Mouse (Mus musculus): Measurements from ENCODE around the gene Habp2. TPM values are rescaled to one million over a fixed set of nuclear protein-coding genes. Genes with fewer than 3 reads are reported as not detected.
A peak's percentile ranks its signal among the peaks of the same experiment; 100 is the strongest.
"Not testable (repeated sequence)": the region's sequence is repeated elsewhere in the genome, so short reads cannot be mapped to it uniquely, and the experiment has no call there.

Gene Habp2
- polyA plus RNA-seq, 1 experiment from 2014 or later = 2.4 TPM

- peaks cover 48% of the 10 kb centered on the region for H3K36me3 ChIP-seq
- H3K4me2 ChIP-seq = no peak overlapping the region
- no peak overlapping the region for H3K4me3 ChIP-seq
- H3K9me3 ChIP-seq (replicated peaks) = no peaks in the 10 kb centered on the region
- no peak overlapping the region; the same call in 1 of the 2 replicates for H3K27ac ChIP-seq
- H3K4me1 ChIP-seq (replicated peaks) = 0 out of 2 replicates have a peak, but pooled peaks cover under 1% of the 10 kb centered on the region
- H3K27me3 ChIP-seq = no peaks in the 10 kb centered on the region
- no peak overlapping the region for H3K9ac ChIP-seq
- WGBS = 58% methylated on average over 12 of the region's 12 CpGs
- no peak for ATAC-seq (replicated peaks; ENCODE audit: insufficient number of reproducible peaks, insufficient read depth, low FRiP score, low read depth)
Observed at GRCm38 (mm10) chr19:56336826-56337225, 49.9 kb downstream of the Habp2 start.

- ATAC-seq (replicated peaks; ENCODE audit: insufficient number of reproducible peaks, insufficient read depth, low FRiP score, low read depth) = 0 out of 2 replicates have a peak, but pooled peaks have one; percentile 10
- no peak overlapping the region for H3K9ac ChIP-seq
- H3K27ac ChIP-seq = no peak overlapping the region
- WGBS = 61% methylated on average over 8 of the region's 8 CpGs
- no peaks in the 10 kb centered on the region for H3K27me3 ChIP-seq
- H3K4me2 ChIP-seq = no peak overlapping the region
- peaks cover 40% of the 10 kb centered on the region for H3K36me3 ChIP-seq
- no peaks in the 10 kb centered on the region for H3K4me1 ChIP-seq (replicated peaks)
- H3K4me3 ChIP-seq = no peak overlapping the region
- no peaks in the 10 kb centered on the region for H3K9me3 ChIP-seq (replicated peaks)
Observed at GRCm38 (mm10) chr19:56342006-56342405, 55.1 kb downstream of the Habp2 start.

- no peak for ATAC-seq (replicated peaks; ENCODE audit: insufficient number of reproducible peaks, insufficient read depth, low FRiP score, low read depth)
- H3K4me1 ChIP-seq (replicated peaks) = no peaks in the 10 kb centered on the region
- H3K4me3 ChIP-seq = no peak overlapping the region
- H3K9me3 ChIP-seq (replicated peaks) = no peaks in the 10 kb centered on the region
- no peaks in the 10 kb centered on the region for H3K27me3 ChIP-seq
- H3K9ac ChIP-seq = no peak overlapping the region
- H3K36me3 ChIP-seq = peaks cover 34% of the 10 kb centered on the region
- no peak overlapping the region for H3K27ac ChIP-seq
- H3K4me2 ChIP-seq = no peak overlapping the region
- 71% methylated on average over 26 of the region's 26 CpGs for WGBS
Observed at GRCm38 (mm10) chr19:56343869-56344563, 57.1 kb downstream of the Habp2 start.

DNA sequence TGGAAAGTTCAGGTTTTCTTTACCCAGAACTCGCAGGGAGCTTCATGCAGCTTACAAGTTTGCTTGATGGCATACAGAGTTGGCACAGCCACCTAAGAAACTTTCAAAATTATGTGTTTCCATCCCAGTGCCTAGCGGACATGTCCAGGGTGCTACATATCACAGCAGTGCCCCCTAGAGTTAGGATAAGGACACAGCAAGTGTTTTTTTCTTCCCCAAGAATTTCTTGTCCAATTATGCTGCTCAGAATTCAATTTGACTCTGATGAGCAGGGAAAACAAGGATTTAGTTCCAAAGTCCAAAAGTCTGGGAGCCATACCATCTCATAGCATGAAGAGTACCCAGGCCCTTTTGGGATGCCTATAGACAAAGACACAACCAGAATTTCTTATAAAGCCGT lies 59.1 kb downstream of the Habp2 start:
- no peak overlapping the region for H3K27ac ChIP-seq
- H3K9ac ChIP-seq = no peak overlapping the region
- H3K4me2 ChIP-seq = no peak overlapping the region
- H3K4me3 ChIP-seq = no peak overlapping the region
- peaks cover 18% of the 10 kb centered on the region; the same call in 1 of the 2 replicates for H3K36me3 ChIP-seq
- WGBS = 82% methylated on average over 3 of the region's 3 CpGs
- H3K4me1 ChIP-seq (replicated peaks) = no peaks in the 10 kb centered on the region
- no peak for ATAC-seq (replicated peaks; ENCODE audit: insufficient number of reproducible peaks, insufficient read depth, low FRiP score, low read depth)
- no peaks in the 10 kb centered on the region for H3K27me3 ChIP-seq
- no peaks in the 10 kb centered on the region for H3K9me3 ChIP-seq (replicated peaks)

GRCm38 (mm10) chr19:56346750-56347149 lies 59.8 kb downstream of the Habp2 start:
- H3K4me1 ChIP-seq (replicated peaks) = no peaks in the 10 kb centered on the region
- 44% methylated on average over 13 of the region's 13 CpGs for WGBS
- no peak overlapping the region for H3K9ac ChIP-seq
- peaks cover 19% of the 10 kb centered on the region; the same call in 1 of the 2 replicates for H3K36me3 ChIP-seq
- H3K9me3 ChIP-seq (replicated peaks) = no peaks in the 10 kb centered on the region
- ATAC-seq (replicated peaks; ENCODE audit: insufficient number of reproducible peaks, insufficient read depth, low FRiP score, low read depth) = no peak
- H3K4me2 ChIP-seq = no peak overlapping the region
- no peaks in the 10 kb centered on the region for H3K27me3 ChIP-seq
- H3K4me3 ChIP-seq = no peak overlapping the region
- no peak overlapping the region for H3K27ac ChIP-seq

DNA sequence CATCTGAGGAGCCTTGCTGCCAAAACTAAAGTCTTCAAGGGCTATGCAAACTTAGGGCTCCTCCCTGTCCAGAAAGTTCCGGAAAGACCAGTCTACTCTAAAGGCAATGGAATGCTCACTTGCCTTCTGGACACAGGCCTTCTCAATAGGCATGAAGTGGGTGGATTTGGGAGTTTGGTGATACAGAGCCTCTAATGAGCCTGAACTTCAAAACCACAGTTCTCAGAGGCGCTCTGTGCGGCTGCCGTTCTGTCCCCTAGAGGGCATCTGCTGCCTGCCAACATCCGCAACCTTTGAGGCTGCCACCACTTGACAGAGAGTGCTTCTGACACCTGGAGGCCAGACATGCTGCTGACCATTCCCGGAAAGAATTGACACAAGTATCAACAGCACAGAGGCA lies 62.4 kb downstream of the Habp2 start:
- ATAC-seq (replicated peaks; ENCODE audit: insufficient number of reproducible peaks, insufficient read depth, low FRiP score, low read depth) = no peak
- 27% methylated on average over 6 of the region's 6 CpGs for WGBS
- Histone ChIP-seq H3K27ac (no peak overlapping the region), H3K36me3 (peaks cover 23% of the 10 kb centered on the region), H3K4me2 (no peak overlapping the region), H3K4me1 (replicated peaks) (no peaks in the 10 kb centered on the region), H3K9me3 (replicated peaks) (no peaks in the 10 kb centered on the region), H3K27me3 (no peaks in the 10 kb centered on the region), H3K4me3 (no peak overlapping the region), H3K9ac (no peak overlapping the region)

DNA sequence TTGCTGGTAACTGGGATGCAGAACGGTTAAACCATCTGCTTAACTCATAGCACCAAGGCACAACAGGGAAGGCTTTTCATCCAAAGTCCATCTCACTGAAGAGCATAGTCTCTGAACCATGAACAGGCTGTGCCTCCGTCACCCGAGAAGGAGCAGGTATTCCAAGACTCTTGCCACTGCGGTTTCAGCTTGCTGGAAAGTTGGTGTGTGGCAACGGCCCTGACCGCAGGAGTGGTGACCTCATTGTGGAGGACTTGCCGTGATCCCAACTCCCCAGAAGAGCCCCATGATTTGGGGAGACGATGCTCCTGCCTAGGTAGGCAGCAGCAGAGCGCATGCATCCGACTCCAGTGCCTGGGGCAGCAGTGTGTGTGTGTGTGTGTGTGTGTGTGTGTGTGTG lies 66.8 kb downstream of the Habp2 start:
- Histone ChIP-seq H3K27me3 (no peaks in the 10 kb centered on the region), H3K4me2 (no peak overlapping the region), H3K9me3 (replicated peaks) (no peaks in the 10 kb centered on the region), H3K4me1 (replicated peaks) (peaks cover 20% of the 10 kb centered on the region), H3K36me3 (peaks cover 39% of the 10 kb centered on the region), H3K4me3 (no peak overlapping the region), H3K9ac (no peak overlapping the region), H3K27ac (no peak overlapping the region)
- no peak for ATAC-seq (replicated peaks; ENCODE audit: insufficient number of reproducible peaks, insufficient read depth, low FRiP score, low read depth)
- whole genome bisulfite sequencing = 84% methylated on average over 10 of the region's 10 CpGs

DNA sequence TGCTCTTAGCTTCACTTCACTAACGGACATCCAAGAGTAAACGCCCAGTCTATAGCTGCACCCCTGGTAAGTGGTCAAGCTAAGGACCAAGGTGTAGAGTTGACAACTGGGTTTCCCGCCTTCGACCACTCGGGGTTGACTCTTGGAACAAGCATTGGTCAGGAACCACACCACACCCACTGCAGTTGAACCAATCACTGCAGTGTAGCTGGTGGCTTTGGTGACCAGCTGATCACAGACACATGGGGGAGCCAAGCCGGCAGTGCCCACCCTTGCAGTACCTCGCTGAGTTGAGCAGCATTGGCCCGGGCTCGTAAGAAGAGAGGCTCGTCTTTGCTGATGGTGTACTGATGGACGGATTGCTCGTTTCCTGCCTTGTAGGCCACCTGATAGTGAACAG lies 68.3 kb downstream of the Habp2 start:
- no peak overlapping the region for H3K9ac ChIP-seq

DNA sequence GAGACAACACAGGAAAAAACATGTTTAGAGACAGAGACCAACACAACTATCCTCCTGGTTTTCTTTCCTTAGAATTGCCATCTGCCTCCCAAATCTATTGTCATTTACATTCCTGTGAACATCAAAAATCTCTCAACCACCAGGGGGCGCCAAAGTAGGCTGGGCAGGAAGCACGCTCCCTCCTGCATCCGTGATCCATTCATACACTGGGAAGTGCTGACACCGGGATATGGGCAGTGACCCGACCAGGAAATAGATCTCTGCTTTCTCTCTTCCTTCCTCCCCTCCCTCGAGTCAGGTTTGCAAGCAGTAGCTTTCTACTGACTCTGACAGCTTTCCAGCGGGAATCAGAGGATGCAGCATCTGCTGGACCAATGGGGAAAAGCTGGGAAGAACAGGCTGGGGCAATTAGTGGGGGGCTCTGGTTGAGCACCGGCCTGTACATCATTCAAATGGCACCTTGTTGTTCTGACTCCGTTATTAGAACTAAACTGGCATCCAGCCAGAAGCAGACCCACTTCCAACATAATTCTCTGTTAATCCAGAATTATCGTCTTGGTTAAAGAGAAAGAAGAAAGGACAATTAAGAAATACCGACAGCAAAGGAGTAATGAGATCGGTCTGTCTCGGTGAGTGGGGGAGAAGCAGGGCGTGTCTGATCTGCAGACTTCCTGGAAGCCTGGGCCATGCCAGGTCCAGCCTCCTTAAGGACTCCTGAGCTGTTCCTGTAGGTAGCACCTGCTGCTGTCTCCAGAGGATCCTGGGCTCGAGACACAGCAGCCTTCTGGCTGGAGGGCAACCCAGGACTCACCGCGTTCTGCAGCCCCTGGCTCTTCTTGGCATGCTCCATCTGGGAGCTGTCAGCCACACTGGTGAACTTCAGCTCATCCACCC lies 69.8 kb downstream of the Habp2 start:
- H3K27ac ChIP-seq = peak overlapping the region; percentile 67
- 34% methylated on average over 17 of the region's 17 CpGs for WGBS

More for the DNA sequence above, 68.3 kb downstream of the Habp2 start:
- Histone ChIP-seq H3K36me3 (peaks cover 43% of the 10 kb centered on the region), H3K27me3 (no peaks in the 10 kb centered on the region), H3K4me1 (replicated peaks) (peaks cover 20% of the 10 kb centered on the region), H3K27ac (no peak overlapping the region), H3K4me3 (no peak overlapping the region), H3K4me2 (no peak overlapping the region), H3K9me3 (replicated peaks) (no peaks in the 10 kb centered on the region)
- ATAC-seq (replicated peaks; ENCODE audit: insufficient number of reproducible peaks, insufficient read depth, low FRiP score, low read depth) = no peak
- 81% methylated on average over 12 of the region's 12 CpGs for WGBS

GRCm38 (mm10) chr19:56357374-56357708 lies 70.4 kb downstream of the Habp2 start:
- H3K9ac ChIP-seq; H3K9me3 ChIP-seq (replicated peaks); H3K27me3 ChIP-seq; ATAC-seq (replicated peaks; ENCODE audit: insufficient number of reproducible peaks, insufficient read depth, low FRiP score, low read depth); H3K4me3 ChIP-seq: not testable (repeated sequence)
- H3K4me1 ChIP-seq (replicated peaks) = peaks cover 20% of the 10 kb centered on the region
- peak overlapping the region; percentile 67 for H3K27ac ChIP-seq
- H3K36me3 ChIP-seq = peaks cover 43% of the 10 kb centered on the region
- H3K4me2 ChIP-seq = peak overlapping the region; percentile 34
- WGBS = 35% methylated on average over 2 of the region's 2 CpGs

More for the DNA sequence above, 69.8 kb downstream of the Habp2 start:
- no peaks in the 10 kb centered on the region for H3K27me3 ChIP-seq
- no peak overlapping the region for H3K4me3 ChIP-seq
- peaks cover 20% of the 10 kb centered on the region for H3K4me1 ChIP-seq (replicated peaks)
- peak overlapping the region; percentile 34 for H3K4me2 ChIP-seq
- peaks cover 43% of the 10 kb centered on the region for H3K36me3 ChIP-seq
- no peaks in the 10 kb centered on the region for H3K9me3 ChIP-seq (replicated peaks)
- H3K9ac ChIP-seq = no peak overlapping the region; the same call in 1 of the 2 replicates
- ATAC-seq (replicated peaks; ENCODE audit: insufficient number of reproducible peaks, insufficient read depth, low FRiP score, low read depth) = 0 out of 2 replicates have a peak, but pooled peaks have one; percentile 63

DNA sequence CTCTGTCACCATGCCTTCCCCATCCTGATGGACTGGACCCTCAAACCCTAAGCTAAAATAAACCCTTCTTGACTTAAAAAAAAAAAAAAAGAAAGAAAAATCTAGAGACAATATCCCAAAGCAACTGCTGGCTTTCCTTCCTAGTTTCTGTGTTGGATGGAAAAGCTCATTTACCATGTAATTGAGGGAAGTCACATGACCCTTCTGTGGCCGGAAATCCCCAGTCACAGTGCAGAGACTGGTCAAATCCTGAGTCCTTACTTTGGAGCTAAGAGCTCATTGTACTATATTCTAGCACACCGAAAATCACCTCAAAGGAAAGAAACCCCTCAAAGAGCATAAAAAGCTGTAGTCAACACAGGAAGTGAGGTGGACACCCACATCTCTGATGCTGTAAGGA lies 72.0 kb downstream of the Habp2 start:
- Histone ChIP-seq H3K27me3 (no peaks in the 10 kb centered on the region), H3K4me2 (no peak overlapping the region), H3K27ac (no peak overlapping the region), H3K4me3 (no peak overlapping the region), H3K4me1 (replicated peaks) (peaks cover 20% of the 10 kb centered on the region), H3K9me3 (replicated peaks) (no peaks in the 10 kb centered on the region), H3K36me3 (peaks cover 47% of the 10 kb centered on the region; the same call in 1 of the 2 replicates), H3K9ac (no peak overlapping the region)
- no peak for ATAC-seq (replicated peaks; ENCODE audit: insufficient number of reproducible peaks, insufficient read depth, low FRiP score, low read depth)
- WGBS = 73% methylated on average over 2 of the region's 2 CpGs
